Mouse (Mus musculus) heart, embryonic 10.5 days (tissue): ENCODE measurements around the gene Myo1f. TPM values are rescaled to one million over a fixed set of nuclear protein-coding genes. Genes with fewer than 3 reads are reported as not detected.

Experiments
- DNase-seq: peaks from one replicate; pipeline ENCODE4 v3.0.0-alpha.2; 2017; ENCODE audit warnings: low spot score
- H3K27ac ChIP-seq: fragments of 300-500 bp; sonication (generic); 2 replicates; pipeline ENCODE4 v1.5.1; 2016; ENCODE audit warnings: mild to moderate bottlenecking
- H3K27me3 ChIP-seq: fragments of 300-500 bp; sonication (generic); 2 replicates; pipeline ENCODE4 v1.6.1; 2016; ENCODE audit warnings: mild to moderate bottlenecking; ENCODE audit not compliant: poor library complexity, insufficient read depth, severe bottlenecking
- H3K36me3 ChIP-seq: fragments of 300-500 bp; sonication (generic); 2 replicates; pipeline ENCODE4 v1.6.1; 2016; ENCODE audit warnings: mild to moderate bottlenecking, moderate library complexity
- H3K4me1 ChIP-seq: fragments of 300-500 bp; sonication (generic); 2 replicates; pipeline ENCODE4 v1.6.1; 2016; ENCODE audit warnings: mild to moderate bottlenecking
- H3K4me3 ChIP-seq: fragments of 300-500 bp; sonication (generic); 2 replicates; pipeline ENCODE4 v1.5.1; 2016; ENCODE audit warnings: mild to moderate bottlenecking, moderate library complexity
- H3K9me3 ChIP-seq: fragments of 300-500 bp; sonication (generic); 2 replicates; pipeline ENCODE4 v1.6.1; 2016; ENCODE audit warnings: mild to moderate bottlenecking, moderate library complexity
- WGBS: fragments of 180-500 bp; shearing (Covaris S2); methylation state at CpG from one replicate; pipeline ENCODE4 v1.1.7; 2016; 5-methylcytosine and 5-hydroxymethylcytosine counted together
- polyA plus RNA-seq: library from polyadenylated mRNA; unstranded; fragments of >200 nt; fragmentation: Nextera tagmentation; extraction: Ambion mirVana; gene quantifications from 2 replicates; pipeline ENCODE4 v1.2.1, GENCODE M21; 2016

Myo1f gene
- polyA plus RNA-seq, 1 experiment from 2014 or later = 1.4 TPM

DNA sequence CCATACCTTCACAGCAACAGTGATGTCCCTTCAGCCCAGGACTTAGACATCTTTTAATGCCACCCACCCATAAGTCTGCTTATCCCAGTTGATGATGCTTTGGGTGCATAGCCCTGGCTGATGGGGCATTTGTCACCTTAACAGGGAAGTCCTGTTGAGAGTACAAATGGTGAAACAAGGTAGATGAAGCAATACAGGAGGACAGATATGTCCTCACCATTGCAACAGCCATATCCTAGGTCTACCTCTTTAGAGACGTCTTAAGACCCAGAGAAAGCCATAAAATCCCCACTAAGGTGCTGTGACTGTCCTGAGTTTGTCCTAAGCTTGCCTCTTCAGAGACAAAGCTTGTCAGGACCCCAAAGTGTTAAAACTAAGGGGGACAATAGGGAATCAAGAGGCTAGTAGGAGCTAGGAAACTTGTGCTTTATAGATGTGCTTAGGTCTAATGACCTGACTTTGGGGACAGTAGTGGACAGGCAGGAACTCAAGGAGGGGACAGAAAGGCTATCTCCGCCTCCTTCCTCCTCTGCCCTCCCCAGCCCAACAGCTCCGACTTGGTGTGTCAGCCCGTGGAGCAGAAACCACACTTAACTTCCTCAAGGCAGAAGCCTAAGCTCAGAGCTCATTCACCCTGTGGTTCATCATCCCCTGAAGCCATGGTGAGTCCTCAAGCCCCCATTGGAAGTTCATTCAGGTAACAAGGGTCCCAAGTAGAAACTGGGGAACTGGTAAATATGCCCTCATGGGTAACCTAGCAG lies 82.2 kb downstream of the Myo1f start, which contains the start of gene Pram1:
TSS of gene Pram1 (plus strand) at position 541 of the 761 bp plus-strand sequence.
- WGBS = 84% methylated on average over 4 of the region's 4 CpGs
- peaks cover 9% of the 10 kb centered on the region for H3K4me1 ChIP-seq
- H3K27ac ChIP-seq = no peak within 1 kb of the TSS
- no peak within 1 kb of the TSS for H3K4me3 ChIP-seq
- DNase-seq = no peak
- peaks cover 39% of the 10 kb centered on the region for H3K36me3 ChIP-seq
- no peaks in the 10 kb centered on the region for H3K9me3 ChIP-seq
- no peaks in the 10 kb centered on the region for H3K27me3 ChIP-seq

GRCm38 (mm10) chr17:33639743-33640142 lies 84.2 kb downstream of the Myo1f start:
- 43% methylated on average over 6 of the region's 6 CpGs for WGBS

DNA sequence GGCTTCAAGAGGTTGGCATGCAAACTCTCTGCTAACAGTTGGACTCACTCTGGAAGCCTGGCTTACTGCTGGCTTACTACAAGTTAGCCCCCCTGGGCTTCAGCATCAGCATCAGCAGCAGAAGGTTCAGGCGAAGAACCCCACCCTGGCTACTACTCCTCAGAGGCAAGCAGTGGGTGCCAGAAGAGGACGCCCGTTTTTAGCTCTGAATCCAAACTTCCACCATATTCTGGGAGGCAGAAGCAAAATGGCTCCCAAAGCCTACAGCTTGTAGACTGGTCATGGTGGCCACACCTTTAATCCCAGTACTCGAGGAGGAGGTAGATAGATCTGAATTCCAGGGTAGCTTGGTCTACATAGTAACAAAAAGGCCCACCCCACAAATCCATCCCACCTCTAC lies 88.6 kb downstream of the Myo1f start:
- DNase-seq = no peak
- peaks cover 81% of the 10 kb centered on the region for H3K36me3 ChIP-seq

More at GRCm38 (mm10) chr17:33639743-33640142, 84.2 kb downstream of the Myo1f start:
- no peaks in the 10 kb centered on the region for H3K27me3 ChIP-seq
- no peak for DNase-seq
- peaks cover 54% of the 10 kb centered on the region for H3K36me3 ChIP-seq
- no peak overlapping the region for H3K27ac ChIP-seq
- H3K4me3 ChIP-seq = no peak overlapping the region
- H3K4me1 ChIP-seq = peaks cover 9% of the 10 kb centered on the region
- no peaks in the 10 kb centered on the region for H3K9me3 ChIP-seq

DNA sequence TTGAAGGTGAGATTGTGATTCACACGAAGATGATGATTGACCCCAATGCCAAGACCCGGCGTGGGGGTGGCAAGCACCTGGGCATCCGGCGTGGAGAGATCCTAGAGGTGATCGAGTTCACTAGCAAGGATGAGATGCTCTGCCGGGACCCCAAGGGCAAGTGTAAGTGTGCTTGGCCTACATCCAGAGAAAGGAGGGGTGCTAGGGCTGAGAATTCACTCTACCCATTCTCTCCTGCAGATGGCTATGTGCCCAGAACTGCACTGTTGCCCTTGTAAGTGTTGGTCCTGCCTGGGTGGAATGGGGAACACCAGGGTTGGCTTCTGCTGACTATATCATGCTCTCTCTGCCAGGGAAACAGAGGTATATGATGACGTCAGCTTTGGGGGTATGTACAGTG lies 89.6 kb downstream of the Myo1f start:
- peaks cover 91% of the 10 kb centered on the region for H3K36me3 ChIP-seq
- no peak overlapping the region for H3K4me3 ChIP-seq
- H3K9me3 ChIP-seq = no peaks in the 10 kb centered on the region
- no peak for DNase-seq
- peaks cover 8% of the 10 kb centered on the region; the same call in 1 of the 2 replicates for H3K4me1 ChIP-seq
- no peaks in the 10 kb centered on the region for H3K27me3 ChIP-seq
- WGBS = 94% methylated on average over 8 of the region's 8 CpGs
- H3K27ac ChIP-seq = no peak overlapping the region

More for the DNA sequence above, 88.6 kb downstream of the Myo1f start:
- Histone ChIP-seq H3K27me3 (no peaks in the 10 kb centered on the region), H3K4me1 (peaks cover 9% of the 10 kb centered on the region), H3K4me3 (no peak overlapping the region), H3K9me3 (no peaks in the 10 kb centered on the region), H3K27ac (no peak overlapping the region)
- WGBS = 93% methylated on average over 4 of the region's 4 CpGs

DNA sequence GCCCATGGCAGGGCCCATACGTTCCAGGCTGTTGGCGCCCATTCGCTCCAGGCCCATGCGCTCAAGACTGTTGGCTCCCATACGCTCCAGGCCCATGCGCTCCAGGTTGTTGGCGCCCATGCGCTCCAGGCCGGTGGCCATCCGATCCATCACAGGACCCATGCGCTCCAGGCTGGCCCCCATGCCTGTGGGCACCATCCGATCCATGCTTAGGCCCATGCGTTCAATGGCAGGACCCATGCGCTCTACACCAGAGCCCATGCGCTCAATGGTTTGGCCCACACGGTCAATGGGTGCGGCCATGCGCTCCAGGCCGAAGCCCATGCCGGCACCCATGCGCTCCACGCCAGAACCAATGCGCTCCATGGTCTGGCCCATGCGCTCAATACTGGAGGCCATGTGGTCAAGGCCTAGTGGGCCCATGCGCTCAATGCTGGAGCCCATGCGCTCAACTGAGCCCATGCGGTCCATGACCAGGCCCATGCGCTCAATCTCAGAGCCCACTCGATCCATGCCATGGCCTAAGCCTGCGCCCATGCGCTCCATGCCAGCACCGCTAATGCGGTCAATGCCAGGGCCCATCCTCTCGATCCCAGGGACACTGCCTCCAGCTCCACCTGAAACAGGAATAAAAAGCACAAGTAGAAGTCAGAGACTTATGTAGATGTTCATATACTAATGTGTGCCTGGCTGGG lies 94.4 kb downstream of the Myo1f start:
- no peak overlapping the region for H3K27ac ChIP-seq
- H3K4me1 ChIP-seq = no peaks in the 10 kb centered on the region
- no peaks in the 10 kb centered on the region for H3K27me3 ChIP-seq
- no peaks in the 10 kb centered on the region for H3K9me3 ChIP-seq
- peak; percentile 72 for DNase-seq
- H3K4me3 ChIP-seq = no peak overlapping the region
- WGBS = 97% methylated on average over 34 of the region's 34 CpGs
- H3K36me3 ChIP-seq = peaks cover 97% of the 10 kb centered on the region

Other genes with a start within 250 kb of the Myo1f start
- 6.1 and 7.7 TPM in 2 replicates for gene Zfp81, start 196.8 kb upstream of the Myo1f start, polyA plus RNA-seq
- gene Zfp101, start 161.1 kb upstream of the Myo1f start, polyA plus RNA-seq = 8.8 and 13.3 TPM in 2 replicates
- not detected in 2 replicates for gene Actl9, start 122.8 kb upstream of the Myo1f start, polyA plus RNA-seq
- 38.9 and 51.2 TPM in 2 replicates for gene Adamts10, start 31.5 kb upstream of the Myo1f start, polyA plus RNA-seq
- 28.2 and 32.6 TPM in 2 replicates for gene Zfp414, start 73.4 kb downstream of the Myo1f start, polyA plus RNA-seq
- 0.33 and 0.44 TPM in 2 replicates for gene Pram1, start 82.3 kb downstream of the Myo1f start, polyA plus RNA-seq
- 281 and 336 TPM in 2 replicates for gene Hnrnpm, start 131.2 kb downstream of the Myo1f start, polyA plus RNA-seq
- 65.8 and 73.1 TPM in 2 replicates for gene March2, start 163.0 kb downstream of the Myo1f start, polyA plus RNA-seq
- gene Rab11b, start 204.8 kb downstream of the Myo1f start, polyA plus RNA-seq = 316 and 329 TPM in 2 replicates
- 7.4 and 19.8 TPM in 2 replicates for gene Angptl4, start 226.1 kb downstream of the Myo1f start, polyA plus RNA-seq